Mouse (Mus musculus) embryo, embryonic 11 days (tissue): ENCODE results near the gene Asic2.

Source experiments
- DNase-seq: peaks from one replicate; pipeline ENCODE4 v3.0.0-alpha.2; 2015

The Asic2 gene

DNA sequence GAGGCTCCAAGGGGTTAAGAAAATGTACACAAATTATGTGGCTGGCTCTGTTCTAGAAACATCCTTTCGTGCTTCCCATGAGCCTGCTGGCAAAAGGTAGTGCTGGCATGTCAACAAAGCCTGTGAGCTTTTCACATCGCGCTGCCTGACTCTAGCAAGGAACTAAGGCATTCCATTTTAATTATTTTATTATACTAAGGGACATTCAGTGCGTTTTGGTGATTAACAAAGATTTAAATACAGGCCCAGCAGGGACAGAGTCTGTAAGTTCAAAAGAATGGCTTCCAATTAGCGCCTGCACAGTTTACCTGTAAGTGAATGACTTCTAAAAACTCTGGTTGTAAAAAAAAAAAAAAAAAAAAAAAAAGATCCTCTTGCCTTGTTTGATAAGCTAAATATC lies 375.5 kb downstream of the Asic2 start:
- no peak for DNase-seq

DNA sequence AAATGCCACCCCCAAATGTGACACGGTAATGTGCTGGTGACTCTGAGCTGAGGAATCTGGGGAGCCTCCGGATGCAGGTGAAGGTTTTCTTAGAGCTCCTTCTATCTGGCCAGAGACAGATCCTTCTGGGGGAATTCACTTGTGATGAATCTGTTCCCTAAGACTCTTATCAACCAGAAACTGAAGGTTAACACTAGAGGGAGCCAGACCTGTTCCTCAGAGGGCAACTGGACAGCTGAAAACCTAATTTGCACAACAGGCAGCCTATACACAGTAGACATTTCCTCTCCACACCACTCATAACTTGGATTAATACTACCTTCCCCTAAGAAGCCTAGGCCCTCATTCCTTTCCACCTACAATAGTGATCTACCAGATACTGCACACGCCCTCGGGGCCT lies 377.3 kb downstream of the Asic2 start:
- peak; percentile 66 for DNase-seq

DNA sequence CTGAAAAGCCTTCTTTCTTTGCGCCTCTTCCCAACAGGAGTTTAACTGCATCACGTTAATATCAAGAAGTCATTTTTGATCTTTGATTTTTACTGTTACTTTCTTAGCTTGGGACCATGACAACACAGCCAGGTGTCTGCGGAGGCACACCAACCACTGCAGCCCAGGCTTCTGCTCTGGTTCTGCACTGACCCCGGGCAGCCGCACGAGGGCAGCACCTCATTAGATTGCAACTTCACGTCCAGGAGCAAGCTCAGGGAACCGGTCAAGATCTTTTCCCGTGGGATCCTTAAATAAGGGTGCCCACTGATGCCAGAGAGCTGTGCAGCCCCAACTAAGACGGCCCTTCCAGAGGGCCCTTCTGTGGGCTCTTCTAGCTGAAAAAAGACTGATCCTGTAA lies 379.6 kb downstream of the Asic2 start:
- peak; percentile 64 for DNase-seq

DNA sequence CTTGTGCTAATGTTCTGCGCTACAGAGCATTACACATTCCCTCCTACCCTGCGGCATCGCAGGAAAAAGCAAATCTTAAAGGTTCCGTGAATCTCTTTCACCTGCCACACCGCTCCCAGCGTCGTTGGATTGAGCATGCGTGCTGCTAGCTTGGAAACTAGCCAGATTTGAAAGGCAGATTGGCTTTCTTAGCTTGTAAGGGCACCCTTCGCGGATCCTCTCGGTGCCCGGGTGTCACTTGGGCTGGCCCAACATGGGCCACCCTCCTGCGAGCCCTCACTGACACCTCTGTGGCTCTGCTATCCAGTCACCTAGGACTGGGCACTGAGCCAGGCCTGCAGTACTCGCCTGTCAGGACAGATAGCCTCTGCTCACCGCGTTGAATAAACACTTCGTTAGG lies 380.3 kb downstream of the Asic2 start:
- DNase-seq = no peak

DNA sequence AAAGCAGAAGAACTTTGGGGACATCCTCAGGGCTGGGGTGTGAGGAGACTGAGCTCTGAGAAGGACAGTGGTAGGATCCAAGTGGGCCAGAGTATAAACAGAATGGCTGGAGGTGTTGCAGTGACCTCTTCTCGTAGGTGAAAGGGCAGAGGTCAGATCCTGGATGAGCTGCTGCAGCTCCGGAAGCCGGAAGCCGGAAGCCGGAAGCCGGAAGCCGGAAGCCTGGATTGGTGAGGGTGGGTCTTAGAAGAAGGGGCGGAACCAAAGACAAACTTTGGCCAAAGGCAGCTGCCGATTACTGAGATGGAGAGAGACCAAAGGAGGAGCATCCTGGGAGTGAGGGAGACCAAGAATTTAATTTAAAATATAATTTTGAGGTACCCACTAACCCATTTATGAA lies 381.1 kb downstream of the Asic2 start:
- peak; percentile 11 for DNase-seq

DNA sequence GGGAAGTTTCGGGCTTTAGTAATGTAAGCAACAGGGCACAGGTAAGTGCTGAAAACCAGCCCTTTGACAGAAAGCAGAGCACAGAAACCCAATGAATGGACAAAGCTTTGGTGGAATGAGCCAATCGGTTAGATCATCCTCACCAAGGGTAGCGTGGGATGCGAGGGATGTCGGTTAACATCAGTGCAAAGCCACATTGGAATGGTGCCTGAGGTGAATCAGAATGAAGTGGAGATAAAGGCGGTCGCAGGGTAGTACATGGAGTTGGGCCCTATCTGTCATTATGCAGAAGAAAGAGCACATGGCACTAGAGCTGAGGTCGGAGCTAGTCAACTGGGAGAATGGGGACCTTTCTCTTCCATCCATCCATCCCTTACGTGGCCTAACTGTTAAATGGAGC lies 383.8 kb downstream of the Asic2 start:
- no peak for DNase-seq

GRCm38 (mm10) chr11:81583195-81583594 lies 385.1 kb downstream of the Asic2 start:
- DNase-seq = peak; percentile 47

GRCm38 (mm10) chr11:81582161-81582560 lies 386.1 kb downstream of the Asic2 start:
- DNase-seq = no peak

DNA sequence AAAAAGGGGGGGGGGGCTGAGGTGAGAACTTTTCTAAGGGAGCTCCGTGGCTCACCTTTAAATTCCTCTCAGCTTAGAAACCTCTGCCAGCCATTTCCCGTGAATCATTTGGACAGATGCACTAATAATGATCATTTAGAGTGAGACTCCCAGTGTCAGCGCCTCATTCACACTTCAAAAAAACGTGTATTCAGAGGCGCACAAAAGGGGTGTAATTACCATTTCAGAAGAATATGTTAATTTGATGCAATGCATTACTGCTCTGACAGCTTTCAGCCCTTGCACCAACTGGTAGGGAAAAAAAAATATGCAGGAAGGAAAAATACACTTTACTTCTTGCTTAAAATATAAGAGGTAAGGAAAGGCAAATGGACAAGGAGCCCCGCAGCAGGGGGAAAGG lies 388.5 kb downstream of the Asic2 start:
- DNase-seq = no peak

DNA sequence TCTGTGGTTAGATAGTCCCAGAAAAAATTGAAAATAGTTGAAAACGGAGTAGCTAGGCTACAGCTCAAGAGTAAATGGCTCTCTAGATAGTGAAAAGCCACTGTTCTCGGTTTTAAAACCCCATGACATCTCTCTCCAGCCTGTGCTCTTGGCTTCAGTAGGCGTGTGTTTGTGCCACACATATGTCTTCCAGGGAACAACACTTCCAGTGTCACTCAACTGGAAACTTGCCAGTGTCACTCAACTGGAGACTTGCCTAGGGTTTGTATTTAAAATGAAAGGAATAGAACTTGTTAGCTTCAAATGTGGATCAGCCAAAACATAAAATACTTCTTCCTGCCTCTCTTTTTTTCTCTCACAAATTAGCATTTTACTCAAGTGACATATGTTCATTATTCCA lies 397.9 kb downstream of the Asic2 start:
- no peak for DNase-seq

DNA sequence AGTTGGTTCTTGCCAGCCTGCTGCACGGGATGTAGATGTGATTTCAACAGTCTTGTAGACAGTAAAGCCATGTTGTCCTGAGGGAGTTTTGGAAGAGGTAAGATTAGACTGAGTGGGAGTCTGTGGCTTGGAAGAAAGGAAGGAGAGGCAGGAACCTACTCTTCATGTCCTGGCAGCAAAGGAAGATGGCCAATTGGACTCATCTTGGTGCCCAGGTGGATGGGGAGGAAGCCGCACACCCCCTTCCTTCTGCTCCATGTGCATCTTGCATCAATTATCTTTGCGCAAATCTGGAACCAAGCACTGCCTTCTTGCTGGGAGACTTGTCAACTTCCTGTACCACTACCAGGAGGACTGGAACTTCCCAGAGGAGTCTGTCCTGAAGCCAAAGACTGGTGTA lies 403.4 kb downstream of the Asic2 start:
- DNase-seq = no peak

GRCm38 (mm10) chr11:81560374-81560773 lies 407.9 kb downstream of the Asic2 start:
- DNase-seq = no peak

- no peak for DNase-seq
Observed at GRCm38 (mm10) chr11:81543189-81543588, 425.1 kb downstream of the Asic2 start.

GRCm38 (mm10) chr11:81535121-81535717 lies 433.0 kb downstream of the Asic2 start:
- no peak for DNase-seq

- DNase-seq = peak; percentile 69
Observed at GRCm38 (mm10) chr11:81534686-81535085, 433.6 kb downstream of the Asic2 start.

DNA sequence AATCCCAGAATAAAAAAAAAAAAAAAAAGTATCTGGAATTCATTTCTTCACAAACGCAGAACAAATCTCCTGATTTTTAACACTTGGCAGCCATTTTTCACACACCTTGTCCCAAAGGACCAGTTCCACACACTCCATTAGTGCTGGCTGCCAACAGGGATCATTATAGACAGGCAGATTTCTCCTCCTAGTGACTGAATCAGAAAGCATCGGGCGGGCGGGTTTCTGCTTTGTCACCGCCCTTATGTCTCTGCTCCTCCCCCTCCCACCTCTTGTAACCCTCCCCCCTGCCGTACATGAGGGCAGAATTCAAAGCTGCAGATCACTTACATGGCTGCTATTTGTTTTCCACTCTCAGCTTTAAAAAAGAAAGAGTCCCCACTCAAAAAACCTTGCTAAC lies 436.4 kb downstream of the Asic2 start:
- DNase-seq = peak; percentile 78

GRCm38 (mm10) chr11:81522927-81523326 lies 445.3 kb downstream of the Asic2 start:
- DNase-seq = no peak

GRCm38 (mm10) chr11:81521881-81522280 lies 446.4 kb downstream of the Asic2 start:
- DNase-seq = no peak

- DNase-seq = peak; percentile 29
Observed at GRCm38 (mm10) chr11:81518001-81518955, 450.0 kb downstream of the Asic2 start.

DNA sequence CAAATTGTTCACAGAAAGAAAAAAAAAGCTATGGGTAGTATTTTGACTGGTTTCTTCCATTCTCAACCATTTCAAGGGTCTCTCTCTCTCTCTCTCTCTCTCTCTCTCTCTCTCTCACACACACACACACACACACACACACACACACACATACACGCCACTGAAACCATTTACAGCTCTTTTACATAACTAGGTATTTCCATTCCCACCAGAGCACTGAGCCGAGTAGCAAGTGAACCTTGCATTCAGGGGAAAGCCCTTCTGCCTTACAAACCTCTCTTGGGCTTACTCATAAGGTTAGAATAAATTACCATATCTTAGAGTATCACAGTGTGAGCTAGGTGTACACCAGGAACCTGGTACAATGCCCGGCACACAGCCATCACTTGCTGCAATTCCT lies 452.5 kb downstream of the Asic2 start:
- no peak for DNase-seq

- DNase-seq = no peak
Observed at GRCm38 (mm10) chr11:81512434-81512833, 455.8 kb downstream of the Asic2 start.

DNA sequence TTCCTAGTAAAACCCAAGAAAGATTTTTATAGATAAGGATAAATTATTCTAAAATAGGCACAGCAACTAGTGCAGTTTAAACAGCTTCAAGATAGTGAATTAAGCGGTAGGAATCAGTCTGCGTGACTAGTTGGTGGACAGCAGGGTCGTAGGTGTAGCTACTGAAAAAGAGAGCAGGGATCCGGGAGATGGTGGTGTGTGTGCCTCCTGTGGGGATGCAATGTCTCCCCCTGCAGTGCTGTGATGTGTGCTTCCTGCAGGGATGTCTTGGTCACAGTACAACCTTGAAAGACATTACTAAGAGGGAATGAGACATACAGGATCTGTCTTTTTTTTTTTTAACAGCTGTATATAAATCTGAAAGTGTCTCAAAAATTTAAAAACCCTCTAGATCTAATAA lies 456.9 kb downstream of the Asic2 start:
- no peak for DNase-seq

DNA sequence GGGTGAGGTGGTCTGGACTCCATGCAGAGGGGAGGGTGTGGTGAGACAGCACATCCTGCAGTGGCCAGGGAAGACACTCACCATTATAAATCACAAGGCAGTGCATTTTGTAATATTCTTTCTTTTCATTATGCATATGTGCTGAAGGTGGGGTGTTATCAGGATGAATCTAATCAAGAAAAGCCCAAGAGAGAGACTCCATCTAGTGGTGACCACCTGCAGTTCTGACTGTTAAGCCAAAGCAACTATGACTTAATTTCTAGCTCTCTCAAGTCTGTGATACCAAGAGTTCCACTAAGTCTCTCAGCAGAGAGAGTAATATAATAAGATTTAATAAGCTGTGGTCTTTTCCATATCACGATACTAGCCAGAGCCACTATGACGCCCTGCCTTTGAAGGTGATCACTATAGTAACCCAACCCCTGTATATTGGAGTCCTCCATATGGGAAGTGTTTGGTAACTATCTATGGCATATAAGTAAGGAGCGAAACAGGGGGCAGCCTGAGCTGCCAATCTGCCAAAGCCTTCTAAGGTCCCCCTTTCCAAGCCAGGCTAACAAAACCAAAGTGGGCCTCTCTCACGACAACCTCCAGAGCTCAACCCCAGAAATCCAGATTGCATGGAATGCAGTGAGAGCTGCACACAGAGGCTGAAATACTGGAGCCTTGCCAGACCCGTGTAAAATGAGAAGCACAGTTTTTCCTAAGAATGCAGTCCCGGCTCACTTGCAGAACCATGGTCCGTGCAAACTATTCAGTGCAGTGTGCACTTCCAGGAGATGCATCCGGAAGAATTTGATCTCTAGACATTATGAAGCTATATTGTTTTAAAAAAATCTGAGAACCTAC lies 459.6 kb downstream of the Asic2 start:
- DNase-seq = peak; percentile 25
